Mouse (Mus musculus) hindbrain, embryonic 11.5 days (tissue): Measurements from ENCODE around the gene Ctnnd1. TPM values are rescaled to one million over a fixed set of nuclear protein-coding genes. Genes with fewer than 3 reads are reported as not detected.
A peak's percentile ranks its signal among the peaks of the same experiment; 100 is the strongest.

Source experiments
- ATAC-seq: fragments of 200-750 bp; cut with Nextera tagmentation; 2 replicates; pipeline ENCODE4 v1.8.0; 2017; ENCODE audit warnings: mild to moderate bottlenecking, moderate TSS enrichment, moderate library complexity; ENCODE audit not compliant: low FRiP score
- DNase-seq: peaks from one replicate; pipeline ENCODE4 v3.0.0-alpha.2; 2015; ENCODE audit warnings: low spot score
- H3K27ac ChIP-seq: fragments of 300-500 bp; sonication (generic); 2 replicates; pipeline ENCODE4 v1.5.1; 2014; ENCODE audit warnings: mild to moderate bottlenecking, low read depth, low read length
- H3K27me3 ChIP-seq: fragments of 300-500 bp; sonication (generic); 2 replicates; pipeline ENCODE4 v1.6.1; 2014; ENCODE audit warnings: mild to moderate bottlenecking, low read length, moderate library complexity, mixed read lengths; ENCODE audit not compliant: control insufficient read depth, insufficient read depth
- H3K36me3 ChIP-seq: fragments of 300-500 bp; sonication (generic); 2 replicates; pipeline ENCODE4 v1.6.1; 2014; ENCODE audit warnings: mild to moderate bottlenecking, low read length, moderate library complexity, mixed read lengths; ENCODE audit not compliant: control insufficient read depth, insufficient read depth
- H3K4me1 ChIP-seq: fragments of 300-500 bp; sonication (generic); replicated peaks from 2 replicates; pipeline ENCODE4 v1.6.1; 2014; ENCODE audit warnings: low read length, mixed read lengths; ENCODE audit not compliant: control insufficient read depth, insufficient read depth
- H3K4me2 ChIP-seq: fragments of 300-500 bp; sonication (generic); replicated peaks from 2 replicates; pipeline ENCODE4 v1.6.1; 2014; ENCODE audit warnings: mild to moderate bottlenecking, low read depth, low read length
- H3K4me3 ChIP-seq: fragments of 300-500 bp; sonication (generic); 2 replicates; pipeline ENCODE4 v1.5.1; 2014; ENCODE audit warnings: low read depth, low read length
- H3K9ac ChIP-seq: fragments of 300-500 bp; sonication (generic); 2 replicates; pipeline ENCODE4 v1.6.1; 2014; ENCODE audit warnings: low read depth, low read length
- H3K9me3 ChIP-seq: fragments of 300-500 bp; sonication (generic); 2 replicates; pipeline ENCODE4 v1.6.1; 2016; ENCODE audit warnings: low read length; ENCODE audit not compliant: control insufficient read depth
- WGBS: fragments of 180-500 bp; shearing (Covaris S2); extraction: QIAGEN DNeasy Blood & Tissue Kit; methylation state at CpG from one replicate; pipeline ENCODE4 v1.1.7; 2014; 5-methylcytosine and 5-hydroxymethylcytosine counted together
- polyA plus RNA-seq: library from polyadenylated mRNA; unstranded; fragments of >200 nt; fragmentation: Nextera tagmentation; extraction: Ambion mirVana; gene quantifications from 2 replicates; pipeline ENCODE4 v1.2.1, GENCODE M21; 2014

Gene Ctnnd1
- polyA plus RNA-seq, 1 experiment from 2014 or later: 44.7 TPM

- H3K27me3 ChIP-seq: no peaks in the 10 kb centered on the region
- no peak overlapping the region for H3K27ac ChIP-seq
- ATAC-seq (no peak), DNase-seq (no peak)
- no peaks in the 10 kb centered on the region for H3K9me3 ChIP-seq
- H3K9ac ChIP-seq: no peak overlapping the region
- H3K4me1 ChIP-seq: no peaks in the 10 kb centered on the region
- peaks cover 9% of the 10 kb centered on the region; the same call in 1 of the 2 replicates for H3K36me3 ChIP-seq
- 86% methylated on average over 1 of the region's 1 CpGs for WGBS
- no peak overlapping the region for H3K4me3 ChIP-seq
- no peak overlapping the region for H3K4me2 ChIP-seq
These were observed 42.7 kb downstream of the Ctnnd1 start for GRCm38 (mm10) chr2:84607842-84608241.

- Histone ChIP-seq H3K27ac (no peak overlapping the region), H3K36me3 (0 out of 2 replicates have a peak, but pooled peaks cover 8% of the 10 kb centered on the region), H3K4me1 (no peaks in the 10 kb centered on the region), H3K9ac (no peak overlapping the region), H3K4me2 (no peak overlapping the region), H3K9me3 (no peaks in the 10 kb centered on the region), H3K4me3 (no peak overlapping the region), H3K27me3 (no peaks in the 10 kb centered on the region)
- ATAC-seq (no peak), DNase-seq (no peak)
- WGBS: 70% methylated on average over 2 of the region's 2 CpGs
These were observed 49.6 kb downstream of the Ctnnd1 start for GRCm38 (mm10) chr2:84600977-84601376.

- H3K36me3 ChIP-seq: 0 out of 2 replicates have a peak, but pooled peaks cover 6% of the 10 kb centered on the region
- 93% methylated on average over 6 of the region's 6 CpGs for WGBS
- H3K4me3 ChIP-seq: no peak overlapping the region
- H3K27ac ChIP-seq: no peak overlapping the region
- no peak overlapping the region for H3K9ac ChIP-seq
- no peaks in the 10 kb centered on the region for H3K27me3 ChIP-seq
- no peak for DNase-seq
- no peak for ATAC-seq
- no peaks in the 10 kb centered on the region for H3K9me3 ChIP-seq
- no peak overlapping the region for H3K4me2 ChIP-seq
- no peaks in the 10 kb centered on the region for H3K4me1 ChIP-seq
These were observed 51.2 kb downstream of the Ctnnd1 start for GRCm38 (mm10) chr2:84599270-84599888.

- DNase-seq (no peak), ATAC-seq (no peak)
- no peak overlapping the region for H3K9ac ChIP-seq
- H3K9me3 ChIP-seq: no peaks in the 10 kb centered on the region
- no peaks in the 10 kb centered on the region for H3K27me3 ChIP-seq
- H3K36me3 ChIP-seq: 0 out of 2 replicates have a peak, but pooled peaks cover 2% of the 10 kb centered on the region
- no peak overlapping the region for H3K27ac ChIP-seq
- no peak overlapping the region for H3K4me3 ChIP-seq
- WGBS: 100% methylated on average over 1 of the region's 1 CpGs
- H3K4me1 ChIP-seq: no peaks in the 10 kb centered on the region
- H3K4me2 ChIP-seq: no peak overlapping the region
These were observed 53.4 kb downstream of the Ctnnd1 start for GRCm38 (mm10) chr2:84597123-84597522.

- H3K9me3 ChIP-seq: no peaks in the 10 kb centered on the region
- ATAC-seq: no peak
- 94% methylated on average over 8 of the region's 8 CpGs for WGBS
- no peak overlapping the region for H3K4me3 ChIP-seq
- no peak overlapping the region for H3K9ac ChIP-seq
- no peaks in the 10 kb centered on the region for H3K4me1 ChIP-seq
- DNase-seq: no peak
- no peak overlapping the region for H3K27ac ChIP-seq
- no peak overlapping the region for H3K4me2 ChIP-seq
- H3K27me3 ChIP-seq: no peaks in the 10 kb centered on the region
- no peaks in the 10 kb centered on the region for H3K36me3 ChIP-seq
These were observed 57.8 kb downstream of the Ctnnd1 start for GRCm38 (mm10) chr2:84592801-84593200.

GRCm38 (mm10) chr2:84585700-84586099 is 64.9 kb downstream of the Ctnnd1 start:
- no peaks in the 10 kb centered on the region for H3K36me3 ChIP-seq
- DNase-seq: no peak
- H3K4me2 ChIP-seq: no peak overlapping the region
- ATAC-seq: no peak
- H3K27me3 ChIP-seq: no peaks in the 10 kb centered on the region
- no peaks in the 10 kb centered on the region for H3K9me3 ChIP-seq
- H3K4me1 ChIP-seq: no peaks in the 10 kb centered on the region
- WGBS: 85% methylated on average over 8 of the region's 8 CpGs
- H3K27ac ChIP-seq: no peak overlapping the region
- H3K9ac ChIP-seq: no peak overlapping the region
- no peak overlapping the region for H3K4me3 ChIP-seq

- ATAC-seq (no peak), DNase-seq (no peak)
- H3K4me1 ChIP-seq: no peaks in the 10 kb centered on the region
- H3K27ac ChIP-seq: no peak overlapping the region
- 90% methylated on average over 5 of the region's 5 CpGs for WGBS
- no peak overlapping the region for H3K4me3 ChIP-seq
- no peaks in the 10 kb centered on the region for H3K36me3 ChIP-seq
- H3K9ac ChIP-seq: no peak overlapping the region
- H3K27me3 ChIP-seq: no peaks in the 10 kb centered on the region
- no peak overlapping the region for H3K4me2 ChIP-seq
- H3K9me3 ChIP-seq: no peaks in the 10 kb centered on the region
These were observed 68.3 kb downstream of the Ctnnd1 start for GRCm38 (mm10) chr2:84582286-84582685.

GRCm38 (mm10) chr2:84581208-84581607 is 69.4 kb downstream of the Ctnnd1 start:
- no peak overlapping the region for H3K9ac ChIP-seq
- H3K36me3 ChIP-seq: no peaks in the 10 kb centered on the region
- no peak overlapping the region for H3K4me2 ChIP-seq
- ATAC-seq (no peak), DNase-seq (peak; percentile 11)
- H3K4me1 ChIP-seq: no peaks in the 10 kb centered on the region
- no peak overlapping the region for H3K4me3 ChIP-seq
- H3K27me3 ChIP-seq: no peaks in the 10 kb centered on the region
- no peaks in the 10 kb centered on the region for H3K9me3 ChIP-seq
- 98% methylated on average over 2 of the region's 3 CpGs for WGBS
- H3K27ac ChIP-seq: no peak overlapping the region

GRCm38 (mm10) chr2:84579311-84579710 is 71.3 kb downstream of the Ctnnd1 start:
- ATAC-seq (no peak), DNase-seq (no peak)
- Histone ChIP-seq H3K9me3 (no peaks in the 10 kb centered on the region), H3K27ac (no peak overlapping the region), H3K4me3 (no peak overlapping the region), H3K4me1 (no peaks in the 10 kb centered on the region), H3K9ac (no peak overlapping the region), H3K4me2 (no peak overlapping the region), H3K36me3 (no peaks in the 10 kb centered on the region), H3K27me3 (no peaks in the 10 kb centered on the region)
- WGBS: 92% methylated on average over 2 of the region's 2 CpGs
